Mouse (Mus musculus): Measurements from ENCODE around the gene Pnpla2. TPM values are rescaled to one million over a fixed set of nuclear protein-coding genes. Genes with fewer than 3 reads are reported as not detected.
A peak's percentile ranks its signal among the peaks of the same experiment; 100 is the strongest.
"Not testable (repeated sequence)": the region's sequence is repeated elsewhere in the genome, so short reads cannot be mapped to it uniquely, and the experiment has no call there.

Pnpla2 gene
- polyA plus RNA-seq, 1 experiment from 2014 or later = 20.3 TPM

- no peak for DNase-seq (ENCODE audit: low spot score)
- Histone ChIP-seq H3K27me3 (ENCODE audit: insufficient read depth, poor library complexity, severe bottlenecking) (no peaks in the 10 kb centered on the region), H3K4me3 (peak overlapping the region; percentile 60), H3K36me3 (peaks cover 48% of the 10 kb centered on the region), H3K4me1 (replicated peaks) (peaks cover 51% of the 10 kb centered on the region), H3K9me3 (no peaks in the 10 kb centered on the region), H3K27ac (peak overlapping the region; percentile 86)
- WGBS = 93% methylated on average over 13 of the region's 13 CpGs
Measured at GRCm38 (mm10) chr7:141442199-141442598, 12.8 kb upstream of the Pnpla2 start.

- Histone ChIP-seq H3K4me3 (peak overlapping the region; percentile 60), H3K27ac (peak overlapping the region; percentile 86), H3K9me3 (no peaks in the 10 kb centered on the region), H3K27me3 (ENCODE audit: insufficient read depth, poor library complexity, severe bottlenecking) (no peaks in the 10 kb centered on the region), H3K36me3 (peaks cover 44% of the 10 kb centered on the region), H3K4me1 (replicated peaks) (peaks cover 47% of the 10 kb centered on the region)
- peak; percentile 62 for DNase-seq (ENCODE audit: low spot score)
- 28% methylated on average over 12 of the region's 12 CpGs for WGBS
Measured at GRCm38 (mm10) chr7:141443081-141443821, 11.7 kb upstream of the Pnpla2 start.

GRCm38 (mm10) chr7:141443828-141444237, 11.2 kb upstream of the Pnpla2 start, which contains the start of gene Pidd1:
Gene Pidd1, minus strand, starts transcription at chr7:141444025.
- H3K4me1 ChIP-seq (replicated peaks) = peaks cover 53% of the 10 kb centered on the region
- peak within 1 kb of the TSS; percentile 60 for H3K4me3 ChIP-seq
- peak within 1 kb of the TSS; percentile 86 for H3K27ac ChIP-seq
- H3K9me3 ChIP-seq = no peaks in the 10 kb centered on the region
- H3K27me3 ChIP-seq (ENCODE audit: insufficient read depth, poor library complexity, severe bottlenecking) = no peaks in the 10 kb centered on the region
- under 1% methylated on average over 25 of the region's 25 CpGs for WGBS
- peaks cover 44% of the 10 kb centered on the region for H3K36me3 ChIP-seq
- DNase-seq (ENCODE audit: low spot score) = peak; percentile 79

GRCm38 (mm10) chr7:141446374-141446773, 8.6 kb upstream of the Pnpla2 start:
- WGBS = 86% methylated on average over 3 of the region's 3 CpGs
- not testable (repeated sequence) for H3K27me3 ChIP-seq (ENCODE audit: insufficient read depth, poor library complexity, severe bottlenecking); DNase-seq (ENCODE audit: low spot score); H3K9me3 ChIP-seq
- Histone ChIP-seq H3K36me3 (peaks cover 44% of the 10 kb centered on the region), H3K4me3 (peak overlapping the region; percentile 67; the same call in 1 of the 2 replicates), H3K4me1 (replicated peaks) (peaks cover 46% of the 10 kb centered on the region), H3K27ac (peak overlapping the region; percentile 96; the same call in 1 of the 2 replicates)

- H3K4me3 ChIP-seq = peak within 1 kb of the TSS; percentile 67
- H3K4me1 ChIP-seq (replicated peaks) = peaks cover 36% of the 10 kb centered on the region
- no peaks in the 10 kb centered on the region for H3K27me3 ChIP-seq (ENCODE audit: insufficient read depth, poor library complexity, severe bottlenecking)
- DNase-seq (ENCODE audit: low spot score) = peak; percentile 95
- no peaks in the 10 kb centered on the region for H3K9me3 ChIP-seq
- under 1% methylated on average over 63 of the region's 63 CpGs for WGBS
- H3K27ac ChIP-seq = peak within 1 kb of the TSS; percentile 96
- H3K36me3 ChIP-seq = peaks cover 44% of the 10 kb centered on the region
Measured at GRCm38 (mm10) chr7:141447110-141447991, 7.6 kb upstream of the Pnpla2 start, which contains the start of gene Rplp2. Gene Rplp2, plus strand, starts transcription at chr7:141447370.

GRCm38 (mm10) chr7:141451928-141452327, 3.1 kb upstream of the Pnpla2 start:
- no peak overlapping the region for H3K27ac ChIP-seq
- peaks cover 43% of the 10 kb centered on the region for H3K36me3 ChIP-seq
- peaks cover 6% of the 10 kb centered on the region for H3K27me3 ChIP-seq (ENCODE audit: insufficient read depth, poor library complexity, severe bottlenecking)
- DNase-seq (ENCODE audit: low spot score) = no peak
- peaks cover 42% of the 10 kb centered on the region for H3K4me1 ChIP-seq (replicated peaks)
- no peak overlapping the region for H3K4me3 ChIP-seq
- H3K9me3 ChIP-seq = no peaks in the 10 kb centered on the region

- H3K4me1 ChIP-seq (replicated peaks) = peaks cover 43% of the 10 kb centered on the region
- H3K9me3 ChIP-seq = no peaks in the 10 kb centered on the region
- peaks cover 21% of the 10 kb centered on the region for H3K27me3 ChIP-seq (ENCODE audit: insufficient read depth, poor library complexity, severe bottlenecking)
- WGBS = 82% methylated on average over 2 of the region's 2 CpGs
- no peak overlapping the region for H3K27ac ChIP-seq
- H3K4me3 ChIP-seq = no peak overlapping the region
- DNase-seq (ENCODE audit: low spot score) = no peak
- peaks cover 48% of the 10 kb centered on the region for H3K36me3 ChIP-seq
Measured at GRCm38 (mm10) chr7:141453636-141454035, 1.4 kb upstream of the Pnpla2 start.

- H3K27ac ChIP-seq = peak overlapping the region; percentile 87
- H3K9me3 ChIP-seq = no peaks in the 10 kb centered on the region
- WGBS = 1% methylated on average over 23 of the region's 23 CpGs
- peaks cover 35% of the 10 kb centered on the region for H3K4me1 ChIP-seq (replicated peaks)
- peak; percentile 54 for DNase-seq (ENCODE audit: low spot score)
- H3K4me3 ChIP-seq = peak overlapping the region; percentile 80
- H3K27me3 ChIP-seq (ENCODE audit: insufficient read depth, poor library complexity, severe bottlenecking) = peaks cover 42% of the 10 kb centered on the region
- peaks cover 38% of the 10 kb centered on the region for H3K36me3 ChIP-seq
Measured at GRCm38 (mm10) chr7:141455610-141456314, 764 bp downstream of the Pnpla2 start.

- WGBS = 88% methylated on average over 6 of the region's 6 CpGs
- Histone ChIP-seq H3K27me3 (ENCODE audit: insufficient read depth, poor library complexity, severe bottlenecking) (peaks cover 52% of the 10 kb centered on the region), H3K9me3 (no peaks in the 10 kb centered on the region), H3K4me3 (peak overlapping the region; percentile 80; the same call in 1 of the 2 replicates), H3K4me1 (replicated peaks) (peaks cover 45% of the 10 kb centered on the region), H3K36me3 (peaks cover 29% of the 10 kb centered on the region), H3K27ac (no peak overlapping the region)
- no peak for DNase-seq (ENCODE audit: low spot score)
Measured at GRCm38 (mm10) chr7:141456739-141457138, 1.7 kb downstream of the Pnpla2 start.

GRCm38 (mm10) chr7:141457236-141457635, 2.2 kb downstream of the Pnpla2 start:
- no peak overlapping the region for H3K27ac ChIP-seq
- H3K9me3 ChIP-seq = no peaks in the 10 kb centered on the region
- peak overlapping the region; percentile 80; the same call in 1 of the 2 replicates for H3K4me3 ChIP-seq
- H3K36me3 ChIP-seq = peaks cover 24% of the 10 kb centered on the region
- WGBS = 93% methylated on average over 14 of the region's 14 CpGs
- DNase-seq (ENCODE audit: low spot score) = no peak
- peaks cover 50% of the 10 kb centered on the region for H3K4me1 ChIP-seq (replicated peaks)
- peaks cover 57% of the 10 kb centered on the region for H3K27me3 ChIP-seq (ENCODE audit: insufficient read depth, poor library complexity, severe bottlenecking)

- WGBS = 79% methylated on average over 15 of the region's 15 CpGs
- no peaks in the 10 kb centered on the region for H3K9me3 ChIP-seq
- H3K4me1 ChIP-seq (replicated peaks) = peaks cover 55% of the 10 kb centered on the region
- peak; percentile 55 for DNase-seq (ENCODE audit: low spot score)
- H3K27ac ChIP-seq = no peak overlapping the region
- H3K36me3 ChIP-seq = peaks cover 21% of the 10 kb centered on the region
- H3K4me3 ChIP-seq = no peak overlapping the region
- H3K27me3 ChIP-seq (ENCODE audit: insufficient read depth, poor library complexity, severe bottlenecking) = peaks cover 66% of the 10 kb centered on the region
Measured at GRCm38 (mm10) chr7:141457986-141458660, 3.1 kb downstream of the Pnpla2 start.

GRCm38 (mm10) chr7:141458661-141459060, 3.7 kb downstream of the Pnpla2 start:
- Histone ChIP-seq H3K27ac (no peak overlapping the region), H3K4me3 (no peak overlapping the region), H3K4me1 (replicated peaks) (peaks cover 61% of the 10 kb centered on the region), H3K27me3 (ENCODE audit: insufficient read depth, poor library complexity, severe bottlenecking) (peaks cover 71% of the 10 kb centered on the region), H3K9me3 (no peaks in the 10 kb centered on the region), H3K36me3 (peaks cover 21% of the 10 kb centered on the region)
- WGBS = 90% methylated on average over 11 of the region's 11 CpGs
- DNase-seq (ENCODE audit: low spot score) = no peak
